Mouse (Mus musculus) MN1 (cell line): ENCODE measurements around the gene Pcgf3.
"Not testable (repeated sequence)": the region's sequence is repeated elsewhere in the genome, so short reads cannot be mapped to it uniquely, and the experiment has no call there.

Experiments
- DNase-seq: peaks from one replicate; pipeline ENCODE4 v3.0.0-alpha.2; 2016; ENCODE audit warnings: low spot score

Gene Pcgf3

DNA sequence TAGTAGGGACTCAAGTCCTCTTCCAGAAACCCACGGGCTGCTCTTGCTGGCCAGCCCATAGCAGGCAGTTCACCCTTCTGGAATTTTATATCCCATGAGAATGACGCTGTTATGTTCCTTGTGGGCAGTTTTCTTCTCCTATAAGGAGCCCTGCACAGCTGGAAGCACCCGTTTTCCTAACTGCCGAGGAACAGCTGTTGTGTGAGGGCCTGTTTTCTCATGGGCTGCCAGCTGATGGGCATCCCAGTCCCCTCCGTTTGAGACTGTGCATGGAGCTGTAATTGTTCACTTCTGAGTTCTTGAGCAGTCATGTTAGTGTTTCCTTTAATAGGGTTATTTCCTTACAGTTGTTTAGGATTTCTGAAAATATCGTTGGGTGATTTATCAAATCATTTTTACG is 8.6 kb downstream of the Pcgf3 start:
- DNase-seq: no peak

GRCm38 (mm10) chr5:108473737-108474136 is 12.7 kb downstream of the Pcgf3 start:
- DNase-seq: no peak

GRCm38 (mm10) chr5:108475977-108476376 is 14.9 kb downstream of the Pcgf3 start:
- DNase-seq: no peak

- no peak for DNase-seq
Observed at GRCm38 (mm10) chr5:108483006-108483405, 22.0 kb downstream of the Pcgf3 start.

DNA sequence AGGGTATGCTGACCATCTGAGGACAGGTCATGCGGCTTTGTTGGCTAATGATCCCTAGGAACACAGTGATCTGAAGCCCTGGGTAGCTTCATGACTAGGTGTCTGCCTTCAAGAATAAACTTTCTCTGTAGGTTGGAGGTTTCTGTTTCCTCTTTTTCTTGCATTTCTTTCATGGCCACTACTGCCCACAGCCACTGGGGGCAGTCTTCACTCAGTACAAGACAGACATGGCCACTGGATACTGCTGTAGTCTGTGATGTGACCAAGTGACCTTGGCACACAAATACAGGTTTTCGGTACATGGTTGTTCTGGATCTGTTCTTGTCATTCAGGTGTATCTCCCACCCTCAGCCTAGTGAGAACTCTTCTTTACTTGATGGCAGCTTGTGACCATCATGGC is 24.2 kb downstream of the Pcgf3 start:
- peak; percentile 15 for DNase-seq

DNA sequence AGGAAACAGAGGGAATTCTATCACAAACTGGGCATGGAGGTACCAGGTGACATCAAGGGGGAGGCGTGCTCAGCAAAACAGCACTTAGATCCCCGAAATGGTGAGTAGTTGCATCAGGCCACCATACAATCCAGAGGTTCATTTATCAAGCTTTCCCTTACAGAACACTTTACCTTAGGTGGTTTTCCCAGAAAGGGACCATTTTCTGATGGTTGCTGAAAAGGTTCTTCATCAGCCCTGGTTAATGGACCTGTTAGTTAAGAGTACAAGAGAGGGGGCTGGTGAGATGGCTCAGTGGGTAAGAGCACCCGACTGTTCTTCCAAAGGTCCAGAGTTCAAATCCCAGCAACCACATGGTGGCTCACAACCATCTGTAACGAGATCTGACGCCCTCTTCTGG is 25.1 kb downstream of the Pcgf3 start:
- not testable (repeated sequence) for DNase-seq

DNA sequence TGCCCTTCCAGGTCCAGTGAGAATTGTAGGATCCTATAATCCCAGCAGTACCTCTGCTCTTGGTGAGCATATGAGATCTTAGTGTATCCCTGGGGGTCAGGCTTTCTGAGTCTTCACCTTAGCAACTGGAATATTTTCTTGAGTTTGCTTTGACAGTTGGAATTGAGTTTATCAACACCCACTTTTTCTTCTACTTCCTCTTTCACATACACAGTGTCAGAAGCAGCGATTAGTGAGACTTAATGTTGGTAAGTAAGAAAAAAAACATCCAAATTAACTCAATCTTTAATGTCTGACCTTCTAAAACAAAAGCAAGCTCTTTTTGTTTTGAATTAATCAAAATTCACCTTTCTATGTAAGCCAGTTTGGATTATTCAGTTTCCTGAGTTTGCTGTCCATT is 40.5 kb downstream of the Pcgf3 start:
- DNase-seq: no peak

- DNase-seq: no peak
Observed at GRCm38 (mm10) chr5:108502286-108502685, 41.3 kb downstream of the Pcgf3 start.

DNA sequence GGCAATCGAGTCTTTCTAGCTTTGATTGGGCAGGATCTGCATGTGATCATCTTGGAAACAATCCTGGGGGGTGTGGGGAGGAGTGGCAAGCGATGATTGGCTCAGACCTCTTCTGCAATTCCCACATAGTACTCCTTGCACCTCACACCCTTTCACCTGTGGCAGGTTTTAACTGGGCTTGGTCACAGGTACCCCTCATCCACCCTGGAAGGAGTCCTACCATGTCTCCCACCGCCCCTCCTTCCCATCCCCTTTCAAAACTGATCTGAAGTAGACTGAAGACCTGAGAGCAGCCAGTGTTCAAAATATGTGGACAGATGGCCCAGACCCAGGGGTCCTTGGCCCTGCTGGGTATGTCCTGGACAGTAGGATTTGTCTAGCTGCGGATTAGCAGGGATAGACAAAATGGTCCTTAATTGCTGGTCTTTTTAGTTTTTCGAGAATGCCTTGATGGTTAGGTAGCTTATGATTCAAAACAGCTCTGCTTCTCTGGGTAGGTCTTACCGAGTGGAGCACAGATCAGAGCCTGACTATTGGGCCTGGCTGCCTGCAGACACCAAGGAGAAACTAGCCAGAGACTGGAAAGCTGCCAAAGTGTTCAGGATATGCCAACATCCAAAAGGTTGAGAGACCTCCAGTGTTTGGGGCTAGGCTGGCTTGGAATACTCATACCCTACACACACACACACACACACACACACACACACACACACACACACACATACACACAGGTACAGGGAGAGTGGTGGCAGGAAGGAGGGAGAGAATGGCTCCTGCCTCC is 54.7 kb downstream of the Pcgf3 start:
- peak; percentile 53 for DNase-seq

DNA sequence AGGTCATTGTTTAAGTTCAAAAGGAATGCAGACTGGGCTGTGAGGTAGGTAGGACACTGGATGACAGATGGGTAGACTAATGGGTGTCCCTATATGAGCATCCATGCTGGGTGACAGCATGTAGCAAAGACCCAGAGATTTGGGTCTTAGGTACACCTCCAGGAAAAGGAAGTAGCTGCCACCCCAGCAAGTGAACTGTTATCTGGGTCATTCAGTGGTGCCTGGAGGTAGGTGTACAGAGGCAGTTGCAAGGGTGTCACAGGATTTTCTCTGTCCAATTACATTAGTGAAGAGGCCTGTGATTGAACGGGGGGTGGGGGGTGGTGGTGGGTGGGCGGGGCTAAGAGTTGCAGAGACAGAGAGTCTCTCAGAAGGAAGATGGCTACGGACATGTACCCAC is 55.6 kb downstream of the Pcgf3 start:
- no peak for DNase-seq

- DNase-seq: no peak
Observed at GRCm38 (mm10) chr5:108518106-108518885, 57.3 kb downstream of the Pcgf3 start.

DNA sequence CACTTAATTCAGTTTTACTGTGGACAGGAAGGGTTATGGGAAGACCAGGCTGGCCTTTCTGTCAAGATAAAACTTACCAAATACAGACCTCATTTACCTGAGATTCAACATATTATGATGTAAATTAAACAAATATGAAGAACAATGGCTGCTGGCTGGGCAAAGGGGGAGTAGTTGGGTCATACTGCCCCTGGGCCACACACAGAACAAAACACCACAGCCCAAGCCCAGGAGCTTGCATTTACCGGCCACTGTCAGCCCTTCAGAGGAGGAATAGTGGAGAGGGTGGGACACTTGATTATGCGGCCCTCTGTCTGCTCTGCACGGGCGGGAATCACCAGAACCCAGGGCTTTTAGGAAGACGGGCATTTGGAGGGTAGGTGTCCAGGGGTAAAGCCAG is 57.9 kb downstream of the Pcgf3 start:
- no peak for DNase-seq

DNA sequence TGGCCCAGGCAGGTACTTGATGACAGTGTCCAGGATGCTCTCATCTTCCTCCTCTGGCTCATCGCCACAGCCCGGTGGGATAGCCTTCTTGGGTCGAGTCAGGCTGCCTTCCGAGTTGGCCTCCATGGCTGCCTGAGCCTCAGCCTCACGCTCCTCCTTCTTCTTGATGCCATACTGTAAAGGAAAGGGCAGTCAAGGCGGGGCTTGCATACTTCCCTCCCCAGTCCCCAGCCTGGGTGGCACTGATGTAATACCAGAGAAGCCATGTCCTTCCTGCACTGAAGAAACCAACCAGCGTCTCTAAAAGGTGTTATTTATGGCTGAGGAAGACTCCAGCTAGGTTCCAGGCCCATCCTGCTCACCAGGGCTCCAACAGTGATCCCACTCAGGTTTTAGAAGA is 59.1 kb downstream of the Pcgf3 start:
- DNase-seq: no peak

GRCm38 (mm10) chr5:108521016-108521415 is 60.0 kb downstream of the Pcgf3 start:
- DNase-seq: no peak

- no peak for DNase-seq
Observed at GRCm38 (mm10) chr5:108521896-108522295, 60.9 kb downstream of the Pcgf3 start.

DNA sequence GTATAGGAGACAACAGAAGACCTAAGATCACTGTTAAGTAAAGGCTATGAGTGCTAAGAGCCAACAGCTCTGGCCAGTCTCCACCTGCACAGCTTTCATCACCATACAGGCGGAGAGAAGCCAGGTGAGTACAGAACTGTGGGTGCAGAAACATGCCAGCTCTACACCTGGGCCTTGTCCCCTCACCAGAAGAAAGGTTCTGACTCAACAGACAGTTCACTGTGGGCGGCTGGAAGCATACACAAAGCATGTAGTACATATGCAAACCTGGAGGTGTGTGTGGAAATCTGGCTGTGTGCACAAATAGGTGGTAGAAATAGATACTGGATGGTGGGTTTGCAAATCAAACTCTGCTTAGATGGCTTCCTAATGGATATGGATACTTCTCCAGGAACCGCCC is 61.6 kb downstream of the Pcgf3 start:
- no peak for DNase-seq

GRCm38 (mm10) chr5:108534188-108534587 is 73.2 kb downstream of the Pcgf3 start:
- DNase-seq: no peak

DNA sequence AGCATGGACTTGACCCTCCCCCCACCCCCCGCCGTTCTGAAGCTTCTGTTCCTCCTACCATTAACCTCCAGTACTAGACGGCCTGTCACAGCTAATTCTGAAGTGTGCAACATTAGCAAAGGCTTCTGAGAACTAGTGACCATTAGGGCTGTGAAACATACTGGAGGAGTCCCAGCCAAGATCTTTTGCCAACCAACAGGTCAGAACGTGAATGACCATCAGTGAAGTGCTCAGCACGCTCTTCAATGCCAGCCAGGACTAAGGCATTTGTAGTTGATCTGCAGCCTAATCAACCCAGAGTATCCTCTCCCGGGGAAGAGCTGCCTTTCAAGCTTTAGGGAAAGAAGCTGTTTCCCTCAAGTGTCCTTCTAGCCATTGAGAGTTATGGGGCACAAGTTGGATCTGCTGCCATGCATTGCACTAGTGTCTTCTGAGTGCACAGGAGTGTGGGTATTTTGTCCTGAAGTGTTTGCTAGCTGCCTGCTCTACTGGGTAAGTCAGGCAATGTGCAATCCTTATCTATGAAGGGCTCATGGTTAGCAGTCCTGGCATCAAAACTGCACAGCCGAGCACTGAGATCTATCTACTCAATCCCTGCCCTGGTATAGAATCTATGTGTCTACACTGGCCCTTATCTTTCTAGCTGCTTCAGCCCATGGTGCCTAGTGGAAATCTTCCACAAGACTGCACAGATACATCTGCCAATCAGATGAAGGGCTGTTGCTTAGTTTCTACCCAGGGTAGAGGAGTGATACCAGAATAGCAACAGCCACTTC is 82.7 kb downstream of the Pcgf3 start:
- DNase-seq: no peak

DNA sequence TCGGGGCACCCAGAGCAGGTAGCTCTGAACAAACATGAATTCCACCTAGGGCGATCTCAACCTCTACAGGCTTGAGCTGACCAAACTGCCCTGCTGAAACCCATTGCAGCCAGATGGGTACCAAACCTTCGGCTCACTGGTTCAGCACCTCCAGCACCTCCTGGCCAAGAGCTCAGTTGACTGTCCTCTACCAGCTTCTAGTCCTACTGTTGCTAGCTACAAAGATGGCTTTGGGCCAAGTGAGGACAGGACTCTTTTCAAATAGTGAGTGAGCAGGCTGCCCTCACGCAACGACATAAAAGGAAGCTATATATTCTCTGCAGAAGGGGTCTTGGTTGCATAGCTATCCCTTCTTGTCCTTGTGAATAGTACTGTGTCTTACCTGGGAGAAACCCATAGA is 86.6 kb downstream of the Pcgf3 start:
- DNase-seq: no peak

- DNase-seq: no peak
Observed at GRCm38 (mm10) chr5:108549137-108549488, 88.1 kb downstream of the Pcgf3 start.

DNA sequence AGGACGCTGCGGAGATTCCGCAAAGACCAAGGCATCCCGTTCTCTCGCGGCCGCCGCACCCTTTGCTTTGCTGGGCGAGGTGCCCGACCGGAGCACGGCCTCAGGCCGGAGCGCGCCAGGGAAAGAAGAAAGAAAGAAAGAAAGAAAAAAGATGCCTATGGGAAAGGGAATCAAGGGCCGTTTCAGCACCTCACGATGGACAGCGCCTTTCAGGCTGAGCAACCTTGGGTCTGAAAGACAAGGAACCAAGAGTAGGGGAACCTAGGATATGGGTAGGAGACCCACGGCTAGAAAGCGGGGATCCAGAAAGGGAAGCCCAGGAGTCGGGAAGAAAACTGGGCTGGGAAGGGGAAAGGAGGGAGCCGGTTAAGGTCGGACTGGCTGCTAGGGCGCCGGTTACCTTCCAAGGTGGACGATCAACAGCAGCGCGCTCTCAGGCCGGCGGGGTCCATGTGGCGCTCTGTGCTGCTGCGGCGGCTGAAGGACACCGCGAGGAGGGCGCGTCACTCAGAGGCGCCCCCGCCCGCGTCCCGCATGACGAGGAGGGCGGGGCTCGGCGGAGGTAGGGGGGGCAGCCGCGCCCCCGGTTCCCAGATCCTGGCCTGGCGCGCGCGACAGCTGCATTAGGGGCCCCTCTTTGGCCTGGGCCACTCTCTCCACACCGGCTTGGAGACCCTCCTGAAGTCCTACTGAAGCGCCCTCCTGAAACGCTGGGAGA is 88.6 kb downstream of the Pcgf3 start, which contains the start of gene Cplx1:
TSS of gene Cplx1 (minus strand) at position 536 of the 718 bp plus-strand sequence.
- DNase-seq: peak; percentile 78

DNA sequence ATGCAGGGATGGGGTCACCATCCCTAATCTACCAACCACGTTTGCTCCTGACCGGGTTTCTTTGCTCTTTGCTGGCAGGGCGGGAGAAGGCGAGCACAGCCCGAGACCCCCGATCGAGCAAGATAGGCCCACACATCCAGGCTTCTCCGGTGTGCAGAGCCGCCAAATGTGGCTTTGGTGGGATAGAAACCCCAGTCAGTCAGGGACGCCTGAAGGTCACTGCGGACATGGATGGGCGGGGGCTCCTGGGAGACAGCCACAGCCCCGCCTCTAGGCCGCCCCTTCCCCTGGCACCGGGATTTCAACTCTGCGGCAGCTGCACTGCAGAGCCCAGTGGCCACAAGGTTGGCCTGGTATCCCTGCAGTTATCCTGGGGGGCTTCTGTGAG is 89.2 kb downstream of the Pcgf3 start:
- DNase-seq: peak; percentile 41
